Mouse (Mus musculus): ENCODE results near the gene 4931440F15Rik. TPM values are rescaled to one million over a fixed set of nuclear protein-coding genes. Genes with fewer than 3 reads are reported as not detected.

The 4931440F15Rik gene
- polyA plus RNA-seq, 1 experiment from 2014 or later, result 0.08 TPM

DNA sequence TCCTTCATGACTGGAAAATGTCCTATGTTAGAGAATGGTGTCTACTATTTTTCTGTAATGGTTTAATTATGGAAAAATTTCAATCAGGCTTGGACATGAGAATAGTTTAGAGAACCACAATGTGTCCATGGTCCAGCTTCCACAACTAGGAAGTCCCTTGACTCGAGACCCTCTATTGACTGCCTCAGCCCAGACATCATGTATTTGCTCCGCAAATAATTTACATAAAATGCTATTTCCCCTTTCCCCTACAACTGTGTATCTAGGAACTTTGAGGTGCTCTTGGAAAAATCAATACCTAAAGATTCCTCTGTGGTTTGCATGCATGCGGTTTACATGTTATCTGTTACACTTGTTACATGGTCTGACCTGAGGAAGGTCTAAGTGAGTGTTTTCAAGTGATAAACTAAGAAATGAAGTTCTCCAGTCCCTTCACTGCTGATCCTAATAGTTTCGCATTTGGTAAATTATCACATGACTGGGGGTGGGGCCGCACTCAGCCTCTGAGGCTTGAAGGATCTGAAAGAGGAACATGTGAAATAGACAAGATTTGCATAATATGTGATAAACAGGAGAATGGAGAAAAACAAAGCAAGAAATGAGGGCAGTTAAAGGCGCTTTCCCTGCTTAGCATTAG, 38.8 kb downstream of the 4931440F15Rik start:
- Histone ChIP-seq H3K4me3 (ENCODE audit: low read depth, low read length) (no peak overlapping the region), H3K27me3 (ENCODE audit: control insufficient read depth, insufficient read depth, low read length) (no peaks in the 10 kb centered on the region), H3K4me1 (replicated peaks; ENCODE audit: control insufficient read depth, insufficient read depth) (no peaks in the 10 kb centered on the region), H3K4me2 (replicated peaks; ENCODE audit: low read depth) (no peak overlapping the region), H3K9me3 (ENCODE audit: control insufficient read depth, low read length) (no peaks in the 10 kb centered on the region), H3K27ac (replicated peaks) (no peak overlapping the region), H3K36me3 (ENCODE audit: control insufficient read depth, insufficient read depth, low read length) (no peaks in the 10 kb centered on the region), H3K9ac (ENCODE audit: low read length) (no peak overlapping the region)
- TF ChIP-seq EP300 (optimal IDR thresholded peaks at IDR 0.05) (no peak), CTCF (IDR thresholded peaks at IDR 0.05; ENCODE audit: low read depth) (no peak)
- no peak for ATAC-seq (ENCODE audit: low FRiP score, low TSS enrichment)
- no peak for DNase-seq (ENCODE audit: low spot score)
- 78% methylated on average over 6 of the region's 6 CpGs for WGBS

DNA sequence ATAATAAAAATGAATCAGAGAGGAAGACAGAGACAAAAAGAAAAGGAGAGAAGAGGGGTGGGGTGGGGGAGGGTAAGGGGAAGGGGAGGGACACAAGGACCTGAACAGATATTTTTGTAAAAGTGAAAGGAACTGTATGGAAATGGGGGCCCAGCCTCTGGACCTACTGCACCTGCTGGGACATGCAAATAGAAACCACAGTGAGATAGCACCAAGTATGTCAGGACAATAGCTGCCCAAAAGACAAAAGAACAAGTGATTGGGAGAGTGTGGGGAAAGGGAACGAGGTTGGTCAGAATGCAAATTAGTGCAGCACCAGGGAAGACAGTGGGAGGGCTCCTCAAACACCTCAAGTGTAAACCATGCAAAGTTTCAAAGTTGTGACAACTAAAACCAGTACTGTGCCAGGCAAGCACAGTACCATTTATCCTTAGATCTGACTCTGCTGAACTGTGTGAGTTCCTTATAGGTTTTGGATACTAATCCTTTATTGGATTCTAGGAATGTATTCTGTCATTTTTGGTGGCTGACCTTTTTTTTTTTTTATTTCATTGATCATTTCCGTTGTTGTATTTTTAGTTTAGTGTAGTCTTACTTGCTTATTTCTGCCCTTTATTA, 46.0 kb downstream of the 4931440F15Rik start:
- 59% methylated on average over 2 of the region's 2 CpGs for WGBS
- TF ChIP-seq EP300 (optimal IDR thresholded peaks at IDR 0.05), result no peak
- TF ChIP-seq CTCF (IDR thresholded peaks at IDR 0.05; ENCODE audit: low read depth), result no peak

DNA sequence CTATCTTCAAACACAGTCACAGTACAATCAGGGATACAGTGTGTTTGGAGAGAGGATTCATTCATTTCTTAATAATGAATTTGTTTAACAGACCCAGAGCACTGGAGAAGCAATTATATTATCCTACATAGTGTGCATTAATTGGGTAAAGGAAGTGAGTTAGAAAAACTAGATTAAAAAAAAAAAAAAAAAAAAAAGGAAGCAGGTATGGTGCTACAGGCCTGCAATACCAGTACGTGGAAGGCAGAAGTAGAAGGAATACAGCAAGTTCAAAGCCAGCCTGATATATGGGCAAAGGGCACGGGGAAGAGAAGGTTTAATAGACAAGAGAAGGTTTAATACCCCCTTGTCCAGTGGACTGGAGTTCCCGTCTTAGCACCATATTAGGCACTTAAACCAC, 46.5 kb downstream of the 4931440F15Rik start:
- Histone ChIP-seq H3K27ac (replicated peaks) (no peak overlapping the region), H3K36me3 (ENCODE audit: control insufficient read depth, insufficient read depth, low read length) (no peaks in the 10 kb centered on the region), H3K4me2 (replicated peaks; ENCODE audit: low read depth) (no peak overlapping the region), H3K9me3 (ENCODE audit: control insufficient read depth, low read length) (no peaks in the 10 kb centered on the region), H3K4me1 (replicated peaks; ENCODE audit: control insufficient read depth, insufficient read depth) (no peaks in the 10 kb centered on the region), H3K4me3 (ENCODE audit: low read depth, low read length) (no peak overlapping the region), H3K9ac (ENCODE audit: low read length) (no peak overlapping the region), H3K27me3 (ENCODE audit: control insufficient read depth, insufficient read depth, low read length) (no peaks in the 10 kb centered on the region)
- no peak for DNase-seq (ENCODE audit: low spot score)
- no peak for ATAC-seq (ENCODE audit: low FRiP score, low TSS enrichment)
- TF ChIP-seq EP300 (optimal IDR thresholded peaks at IDR 0.05) (no peak), CTCF (IDR thresholded peaks at IDR 0.05; ENCODE audit: low read depth) (no peak)
- 79% methylated on average over 3 of the region's 3 CpGs for WGBS

More for the DNA sequence above, 46.0 kb downstream of the 4931440F15Rik start:
- DNase-seq (ENCODE audit: low spot score), result no peak
- no peak for ATAC-seq (ENCODE audit: low FRiP score, low TSS enrichment)
- no peak overlapping the region for H3K27ac ChIP-seq (replicated peaks)
- H3K4me3 ChIP-seq (ENCODE audit: low read depth, low read length), result no peak overlapping the region
- H3K9me3 ChIP-seq (ENCODE audit: control insufficient read depth, low read length), result no peaks in the 10 kb centered on the region
- H3K36me3 ChIP-seq (ENCODE audit: control insufficient read depth, insufficient read depth, low read length), result no peaks in the 10 kb centered on the region
- no peak overlapping the region for H3K9ac ChIP-seq (ENCODE audit: low read length)
- H3K4me2 ChIP-seq (replicated peaks; ENCODE audit: low read depth), result no peak overlapping the region
- no peaks in the 10 kb centered on the region for H3K27me3 ChIP-seq (ENCODE audit: control insufficient read depth, insufficient read depth, low read length)
- H3K4me1 ChIP-seq (replicated peaks; ENCODE audit: control insufficient read depth, insufficient read depth), result no peaks in the 10 kb centered on the region

DNA sequence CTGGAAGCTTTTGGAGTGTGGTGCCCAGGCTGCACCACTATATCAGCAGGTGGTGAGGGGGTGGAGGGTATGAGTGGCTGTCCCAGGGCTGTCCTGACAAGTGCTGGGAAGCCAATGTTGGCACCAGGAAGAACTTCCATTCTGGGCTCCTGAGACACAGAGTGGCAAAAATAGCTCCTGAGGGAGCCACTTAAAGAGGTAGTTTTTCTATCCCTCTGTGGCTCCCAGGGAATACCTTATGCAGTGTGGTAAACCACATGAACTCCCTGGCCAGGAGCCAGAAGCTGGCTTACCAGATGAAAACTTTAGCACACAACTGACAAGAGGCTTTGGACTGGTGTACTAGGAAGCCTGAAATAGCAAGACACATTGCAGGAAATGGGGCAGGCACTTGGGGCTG, 47.5 kb downstream of the 4931440F15Rik start:
- Histone ChIP-seq H3K4me2 (replicated peaks; ENCODE audit: low read depth) (no peak overlapping the region), H3K9ac (ENCODE audit: low read length) (no peak overlapping the region), H3K27ac (replicated peaks) (no peak overlapping the region), H3K4me1 (replicated peaks; ENCODE audit: control insufficient read depth, insufficient read depth) (no peaks in the 10 kb centered on the region), H3K36me3 (ENCODE audit: control insufficient read depth, insufficient read depth, low read length) (no peaks in the 10 kb centered on the region), H3K4me3 (ENCODE audit: low read depth, low read length) (no peak overlapping the region), H3K9me3 (ENCODE audit: control insufficient read depth, low read length) (no peaks in the 10 kb centered on the region), H3K27me3 (ENCODE audit: control insufficient read depth, insufficient read depth, low read length) (no peaks in the 10 kb centered on the region)
- DNase-seq (ENCODE audit: low spot score) (no peak), ATAC-seq (ENCODE audit: low FRiP score, low TSS enrichment) (no peak)
- TF ChIP-seq EP300 (optimal IDR thresholded peaks at IDR 0.05) (no peak), CTCF (IDR thresholded peaks at IDR 0.05; ENCODE audit: low read depth) (no peak)

DNA sequence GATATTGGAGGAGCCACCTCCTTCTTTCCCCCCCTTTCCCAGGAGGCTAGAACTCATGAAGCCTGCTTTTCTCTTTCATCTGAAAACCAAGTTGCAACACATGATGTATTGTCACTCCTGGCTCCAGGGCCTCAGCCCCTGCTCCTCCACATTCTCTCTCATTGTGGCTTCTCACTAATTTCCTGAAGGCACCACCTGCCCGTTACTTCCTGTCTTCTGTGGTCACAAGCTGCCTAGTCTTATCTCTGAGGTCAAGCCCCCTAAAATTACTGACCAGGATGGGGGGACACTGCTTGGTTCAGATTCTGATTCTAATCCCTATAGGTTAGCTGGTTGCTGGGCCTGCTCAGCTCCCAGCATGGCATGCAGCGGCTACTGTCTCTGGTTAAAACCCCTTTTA, 50.7 kb downstream of the 4931440F15Rik start:
- TF ChIP-seq CTCF (IDR thresholded peaks at IDR 0.05; ENCODE audit: low read depth), result no peak
- TF ChIP-seq EP300 (optimal IDR thresholded peaks at IDR 0.05), result no peak
- H3K27ac ChIP-seq (replicated peaks), result no peak overlapping the region
- WGBS, result 74% methylated on average over 2 of the region's 2 CpGs
- H3K9ac ChIP-seq (ENCODE audit: low read length), result no peak overlapping the region
- H3K4me1 ChIP-seq (replicated peaks; ENCODE audit: control insufficient read depth, insufficient read depth), result no peaks in the 10 kb centered on the region
- ATAC-seq (ENCODE audit: low FRiP score, low TSS enrichment) (no peak), DNase-seq (ENCODE audit: low spot score) (no peak)
- H3K36me3 ChIP-seq (ENCODE audit: control insufficient read depth, insufficient read depth, low read length), result no peaks in the 10 kb centered on the region
- no peaks in the 10 kb centered on the region for H3K9me3 ChIP-seq (ENCODE audit: control insufficient read depth, low read length)
- no peak overlapping the region for H3K4me2 ChIP-seq (replicated peaks; ENCODE audit: low read depth)
- no peaks in the 10 kb centered on the region for H3K27me3 ChIP-seq (ENCODE audit: control insufficient read depth, insufficient read depth, low read length)
- no peak overlapping the region for H3K4me3 ChIP-seq (ENCODE audit: low read depth, low read length)

DNA sequence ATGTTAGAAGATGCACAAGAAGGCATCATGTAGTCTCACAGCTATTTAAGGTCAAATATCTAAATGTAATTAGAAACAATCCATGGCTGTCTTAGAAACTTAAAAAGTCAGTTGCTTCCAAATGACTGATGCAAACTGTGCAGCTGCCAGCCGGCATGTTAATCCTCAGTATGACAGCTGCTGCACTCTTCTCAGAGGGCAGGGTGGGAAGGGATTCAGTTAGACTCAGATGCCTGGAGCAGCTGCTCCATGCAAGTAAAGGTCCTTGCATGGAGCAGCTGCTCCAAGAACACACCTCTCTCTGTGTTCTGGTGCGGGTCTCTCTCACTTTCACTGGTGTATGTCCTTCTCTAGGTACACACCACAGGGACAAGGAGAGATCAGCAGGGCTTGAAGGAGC, 51.2 kb downstream of the 4931440F15Rik start:
- Histone ChIP-seq H3K9me3 (ENCODE audit: control insufficient read depth, low read length) (no peaks in the 10 kb centered on the region), H3K27ac (replicated peaks) (no peak overlapping the region), H3K4me1 (replicated peaks; ENCODE audit: control insufficient read depth, insufficient read depth) (no peaks in the 10 kb centered on the region), H3K9ac (ENCODE audit: low read length) (no peak overlapping the region), H3K4me2 (replicated peaks; ENCODE audit: low read depth) (no peak overlapping the region), H3K4me3 (ENCODE audit: low read depth, low read length) (no peak overlapping the region), H3K36me3 (ENCODE audit: control insufficient read depth, insufficient read depth, low read length) (no peaks in the 10 kb centered on the region), H3K27me3 (ENCODE audit: control insufficient read depth, insufficient read depth, low read length) (no peaks in the 10 kb centered on the region)
- DNase-seq (ENCODE audit: low spot score) (no peak), ATAC-seq (ENCODE audit: low FRiP score, low TSS enrichment) (no peak)
- 28% methylated on average over 2 of the region's 2 CpGs for WGBS
- TF ChIP-seq EP300 (optimal IDR thresholded peaks at IDR 0.05) (no peak), CTCF (IDR thresholded peaks at IDR 0.05; ENCODE audit: low read depth) (no peak)

Other genes with a start within 250 kb of the 4931440F15Rik start
- 56.1 and 68.3 TPM in 2 replicates for gene Rtn4, start 132.7 kb downstream of the 4931440F15Rik start, polyA plus RNA-seq (2015; fragmentation: Nextera tagmentation; extraction: Ambion mirVana)
- gene Eml6, start 200.4 kb upstream of the 4931440F15Rik start, polyA plus RNA-seq (2015; fragmentation: Nextera tagmentation; extraction: Ambion mirVana), result 0.39 and 0.44 TPM in 2 replicates

Measured in stomach, postnatal 0 days (tissue).